Mouse (Mus musculus): ENCODE data around the gene Grem1. TPM values are rescaled to one million over a fixed set of nuclear protein-coding genes. Genes with fewer than 3 reads are reported as not detected.

Gene Grem1
- total and polyA plus RNA-seq, 2 experiments from 2014 or later: not detected

GRCm38 (mm10) chr2:113774150-113774805 is 15.8 kb upstream of the Grem1 start:
- ATAC-seq (ENCODE audit: insufficient read depth, low read depth): no peak

GRCm38 (mm10) chr2:113768541-113769303 is 10.3 kb upstream of the Grem1 start:
- no peaks in the 10 kb centered on the region for H3K36me3 ChIP-seq (replicated peaks; ENCODE audit: control insufficient read depth, insufficient read depth, low read length)
- H3K4me2 ChIP-seq (ENCODE audit: low read depth, low read length): no peak overlapping the region
- ATAC-seq (ENCODE audit: insufficient read depth, low read depth) (no peak), DNase-seq (ENCODE audit: low spot score) (no peak)
- H3K4me1 ChIP-seq (ENCODE audit: control insufficient read depth, insufficient read depth): no peaks in the 10 kb centered on the region
- TF ChIP-seq EP300 (IDR thresholded peaks at IDR 0.05; ENCODE audit: low read depth) (no peak), CTCF (IDR thresholded peaks at IDR 0.05; ENCODE audit: low read depth) (no peak)
- H3K9ac ChIP-seq (replicated peaks; ENCODE audit: low read depth, low read length): no peak overlapping the region
- H3K4me3 ChIP-seq (ENCODE audit: low read depth, low read length): no peak overlapping the region
- no peaks in the 10 kb centered on the region for H3K27me3 ChIP-seq (ENCODE audit: control insufficient read depth, insufficient read depth, low read length)
- H3K9me3 ChIP-seq (replicated peaks; ENCODE audit: control insufficient read depth, low read length): no peaks in the 10 kb centered on the region
- WGBS: 76% methylated on average over 8 of the region's 8 CpGs
- H3K27ac ChIP-seq (ENCODE audit: low read depth): no peak overlapping the region

More at GRCm38 (mm10) chr2:113774150-113774805, 15.8 kb upstream of the Grem1 start:
- Histone ChIP-seq H3K4me1 (ENCODE audit: control insufficient read depth, insufficient read depth) (no peaks in the 10 kb centered on the region), H3K27ac (ENCODE audit: low read depth) (no peak overlapping the region), H3K9ac (replicated peaks; ENCODE audit: low read depth, low read length) (no peak overlapping the region), H3K4me2 (ENCODE audit: low read depth, low read length) (no peak overlapping the region), H3K36me3 (replicated peaks; ENCODE audit: control insufficient read depth, insufficient read depth, low read length) (no peaks in the 10 kb centered on the region), H3K4me3 (ENCODE audit: low read depth, low read length) (no peak overlapping the region), H3K9me3 (replicated peaks; ENCODE audit: control insufficient read depth, low read length) (no peaks in the 10 kb centered on the region), H3K27me3 (ENCODE audit: control insufficient read depth, insufficient read depth, low read length) (no peaks in the 10 kb centered on the region)
- TF ChIP-seq EP300 (IDR thresholded peaks at IDR 0.05; ENCODE audit: low read depth) (no peak), CTCF (IDR thresholded peaks at IDR 0.05; ENCODE audit: low read depth) (no peak)
- DNase-seq (ENCODE audit: low spot score): no peak
- 55% methylated on average over 6 of the region's 6 CpGs for WGBS

GRCm38 (mm10) chr2:113765885-113766284 is 7.4 kb upstream of the Grem1 start:
- Histone ChIP-seq H3K4me3 (ENCODE audit: low read depth, low read length) (no peak overlapping the region), H3K36me3 (replicated peaks; ENCODE audit: control insufficient read depth, insufficient read depth, low read length) (no peaks in the 10 kb centered on the region), H3K9me3 (replicated peaks; ENCODE audit: control insufficient read depth, low read length) (no peaks in the 10 kb centered on the region), H3K27me3 (ENCODE audit: control insufficient read depth, insufficient read depth, low read length) (no peaks in the 10 kb centered on the region), H3K4me2 (ENCODE audit: low read depth, low read length) (no peak overlapping the region), H3K27ac (ENCODE audit: low read depth) (no peak overlapping the region), H3K9ac (replicated peaks; ENCODE audit: low read depth, low read length) (no peak overlapping the region), H3K4me1 (ENCODE audit: control insufficient read depth, insufficient read depth) (no peaks in the 10 kb centered on the region)
- no peak for ATAC-seq (ENCODE audit: insufficient read depth, low read depth)
- 11% methylated on average over 1 of the region's 1 CpGs for WGBS
- no peak for DNase-seq (ENCODE audit: low spot score)
- no peak for TF ChIP-seq EP300 (IDR thresholded peaks at IDR 0.05; ENCODE audit: low read depth)
- TF ChIP-seq CTCF (IDR thresholded peaks at IDR 0.05; ENCODE audit: low read depth): no peak

- Histone ChIP-seq H3K4me2 (ENCODE audit: low read depth, low read length) (no peak overlapping the region), H3K4me3 (ENCODE audit: low read depth, low read length) (no peak overlapping the region), H3K27me3 (ENCODE audit: control insufficient read depth, insufficient read depth, low read length) (peaks cover 8% of the 10 kb centered on the region), H3K36me3 (replicated peaks; ENCODE audit: control insufficient read depth, insufficient read depth, low read length) (no peaks in the 10 kb centered on the region), H3K4me1 (ENCODE audit: control insufficient read depth, insufficient read depth) (no peaks in the 10 kb centered on the region), H3K27ac (ENCODE audit: low read depth) (no peak overlapping the region), H3K9me3 (replicated peaks; ENCODE audit: control insufficient read depth, low read length) (no peaks in the 10 kb centered on the region), H3K9ac (replicated peaks; ENCODE audit: low read depth, low read length) (no peak overlapping the region)
- ATAC-seq (ENCODE audit: insufficient read depth, low read depth) (no peak), DNase-seq (ENCODE audit: low spot score) (no peak)
- TF ChIP-seq CTCF (IDR thresholded peaks at IDR 0.05; ENCODE audit: low read depth) (no peak), EP300 (IDR thresholded peaks at IDR 0.05; ENCODE audit: low read depth) (no peak)
- 79% methylated on average over 5 of the region's 5 CpGs for WGBS
Observed at GRCm38 (mm10) chr2:113764968-113765367, 6.5 kb upstream of the Grem1 start.

- Histone ChIP-seq H3K9ac (replicated peaks; ENCODE audit: low read depth, low read length) (no peak overlapping the region), H3K4me2 (ENCODE audit: low read depth, low read length) (peak overlapping the region; percentile 67), H3K9me3 (replicated peaks; ENCODE audit: control insufficient read depth, low read length) (no peaks in the 10 kb centered on the region), H3K27ac (ENCODE audit: low read depth) (no peak overlapping the region), H3K36me3 (replicated peaks; ENCODE audit: control insufficient read depth, insufficient read depth, low read length) (no peaks in the 10 kb centered on the region), H3K4me1 (ENCODE audit: control insufficient read depth, insufficient read depth) (peaks cover 13% of the 10 kb centered on the region; the same call in 1 of the 2 replicates), H3K4me3 (ENCODE audit: low read depth, low read length) (peak overlapping the region; percentile 42), H3K27me3 (ENCODE audit: control insufficient read depth, insufficient read depth, low read length) (peaks cover 60% of the 10 kb centered on the region)
- ATAC-seq (ENCODE audit: insufficient read depth, low read depth): peak; percentile 17; the same call in 1 of the 2 replicates
- no peak for DNase-seq (ENCODE audit: low spot score)
- WGBS: under 1% methylated on average over 47 of the region's 47 CpGs
- TF ChIP-seq CTCF (IDR thresholded peaks at IDR 0.05; ENCODE audit: low read depth) (no peak), EP300 (IDR thresholded peaks at IDR 0.05; ENCODE audit: low read depth) (no peak)
Observed at GRCm38 (mm10) chr2:113757525-113758310, 728 bp downstream of the Grem1 start.

Data from heart, postnatal 0 days (tissue).